Mouse (Mus musculus): ENCODE results near the gene Nlgn1. TPM values are rescaled to one million over a fixed set of nuclear protein-coding genes. Genes with fewer than 3 reads are reported as not detected.

The Nlgn1 gene
- total RNA-seq, 4 experiments from 2014 or later: not detected

GRCm38 (mm10) chr3:26050769-26051168 lies 281.5 kb downstream of the Nlgn1 start:
- no peak for DNase-seq (ENCODE audit: low spot score)

- DNase-seq (ENCODE audit: low spot score): no peak
These were observed 289.3 kb downstream of the Nlgn1 start for GRCm38 (mm10) chr3:26042966-26043365.

- DNase-seq (ENCODE audit: low spot score): no peak
These were observed 292.6 kb downstream of the Nlgn1 start for GRCm38 (mm10) chr3:26039696-26040095.

GRCm38 (mm10) chr3:26026025-26026424 lies 306.2 kb downstream of the Nlgn1 start:
- DNase-seq (ENCODE audit: low spot score): no peak

- DNase-seq (ENCODE audit: low spot score): no peak
These were observed 309.0 kb downstream of the Nlgn1 start for GRCm38 (mm10) chr3:26023217-26023616.

- no peak for DNase-seq (ENCODE audit: low spot score)
These were observed 310.6 kb downstream of the Nlgn1 start for GRCm38 (mm10) chr3:26021632-26022184.

- no peak for DNase-seq (ENCODE audit: low spot score)
These were observed 320.8 kb downstream of the Nlgn1 start for GRCm38 (mm10) chr3:26011310-26012078.

GRCm38 (mm10) chr3:26002863-26003608 lies 329.2 kb downstream of the Nlgn1 start:
- no peak for DNase-seq (ENCODE audit: low spot score)

- DNase-seq (ENCODE audit: low spot score): no peak
These were observed 329.9 kb downstream of the Nlgn1 start for GRCm38 (mm10) chr3:26002367-26002766.

GRCm38 (mm10) chr3:25967546-25967945 lies 364.7 kb downstream of the Nlgn1 start:
- no peak for DNase-seq (ENCODE audit: low spot score)

GRCm38 (mm10) chr3:25964237-25964636 lies 368.0 kb downstream of the Nlgn1 start:
- DNase-seq (ENCODE audit: low spot score): no peak

GRCm38 (mm10) chr3:25963568-25963967 lies 368.7 kb downstream of the Nlgn1 start:
- DNase-seq (ENCODE audit: low spot score): no peak

GRCm38 (mm10) chr3:25916535-25916934 lies 415.7 kb downstream of the Nlgn1 start:
- DNase-seq (ENCODE audit: low spot score): no peak

- DNase-seq (ENCODE audit: low spot score): no peak
These were observed 417.7 kb downstream of the Nlgn1 start for GRCm38 (mm10) chr3:25914365-25915065.

- DNase-seq (ENCODE audit: low spot score): no peak
These were observed 429.0 kb downstream of the Nlgn1 start for GRCm38 (mm10) chr3:25903140-25903809.

GRCm38 (mm10) chr3:25897456-25897855 lies 434.8 kb downstream of the Nlgn1 start:
- no peak for DNase-seq (ENCODE audit: low spot score)

GRCm38 (mm10) chr3:25884797-25885196 lies 447.5 kb downstream of the Nlgn1 start:
- DNase-seq (ENCODE audit: low spot score): no peak

- no peak for DNase-seq (ENCODE audit: low spot score)
These were observed 463.1 kb downstream of the Nlgn1 start for GRCm38 (mm10) chr3:25869161-25869560.

GRCm38 (mm10) chr3:25858384-25858783 lies 473.9 kb downstream of the Nlgn1 start:
- no peak for DNase-seq (ENCODE audit: low spot score)

GRCm38 (mm10) chr3:25844686-25845462 lies 487.4 kb downstream of the Nlgn1 start:
- DNase-seq (ENCODE audit: low spot score): no peak

GRCm38 (mm10) chr3:25830237-25830636 lies 502.0 kb downstream of the Nlgn1 start:
- no peak for DNase-seq (ENCODE audit: low spot score)
